Mouse (Mus musculus): ENCODE results near the gene Gas2.
A peak's percentile ranks its signal among the peaks of the same experiment; 100 is the strongest.

Gene Gas2

GRCm38 (mm10) chr7:51964681-51965080, 102.9 kb downstream of the Gas2 start:
- DNase-seq (ENCODE audit: low read depth, low spot score): no peak

- DNase-seq (ENCODE audit: low read depth, low spot score): no peak
Measured at GRCm38 (mm10) chr7:51967581-51967980, 105.8 kb downstream of the Gas2 start.

GRCm38 (mm10) chr7:51969379-51969778, 107.6 kb downstream of the Gas2 start:
- no peak for DNase-seq (ENCODE audit: low read depth, low spot score)

GRCm38 (mm10) chr7:51972252-51972855, 110.5 kb downstream of the Gas2 start:
- peak; percentile 63 for DNase-seq (ENCODE audit: low read depth, low spot score)

GRCm38 (mm10) chr7:51973091-51973490, 111.3 kb downstream of the Gas2 start:
- DNase-seq (ENCODE audit: low read depth, low spot score): no peak

GRCm38 (mm10) chr7:51973526-51973925, 111.7 kb downstream of the Gas2 start:
- DNase-seq (ENCODE audit: low read depth, low spot score): no peak

- DNase-seq (ENCODE audit: low read depth, low spot score): no peak
Measured at GRCm38 (mm10) chr7:51975181-51975580, 113.4 kb downstream of the Gas2 start.

GRCm38 (mm10) chr7:51979271-51979670, 117.5 kb downstream of the Gas2 start:
- DNase-seq (ENCODE audit: low read depth, low spot score): peak; percentile 13

- no peak for DNase-seq (ENCODE audit: low read depth, low spot score)
Measured at GRCm38 (mm10) chr7:51982303-51982702, 120.5 kb downstream of the Gas2 start.

GRCm38 (mm10) chr7:51985763-51986162, 123.9 kb downstream of the Gas2 start:
- no peak for DNase-seq (ENCODE audit: low read depth, low spot score)

GRCm38 (mm10) chr7:51986909-51987308, 125.1 kb downstream of the Gas2 start:
- DNase-seq (ENCODE audit: low read depth, low spot score): no peak

- no peak for DNase-seq (ENCODE audit: low read depth, low spot score)
Measured at GRCm38 (mm10) chr7:51991020-51991419, 129.2 kb downstream of the Gas2 start.

- DNase-seq (ENCODE audit: low read depth, low spot score): peak; percentile 98
Measured at GRCm38 (mm10) chr7:52005511-52006295, 143.9 kb downstream of the Gas2 start, which contains the start of gene Svip. Gene Svip, minus strand, starts transcription at chr7:52006018.

- no peak for DNase-seq (ENCODE audit: low read depth, low spot score)
Measured at GRCm38 (mm10) chr7:52006296-52006630, 144.4 kb downstream of the Gas2 start.

GRCm38 (mm10) chr7:52007138-52007537, 145.3 kb downstream of the Gas2 start:
- DNase-seq (ENCODE audit: low read depth, low spot score): no peak

GRCm38 (mm10) chr7:52013457-52013856, 151.6 kb downstream of the Gas2 start:
- DNase-seq (ENCODE audit: low read depth, low spot score): no peak

GRCm38 (mm10) chr7:52015180-52015579, 153.4 kb downstream of the Gas2 start:
- DNase-seq (ENCODE audit: low read depth, low spot score): peak; percentile 16

GRCm38 (mm10) chr7:52015628-52016027, 153.8 kb downstream of the Gas2 start, which contains the start of gene 1700015G11Rik:
Gene 1700015G11Rik, minus strand, starts transcription at chr7:52015728.
- no peak for DNase-seq (ENCODE audit: low read depth, low spot score)

- no peak for DNase-seq (ENCODE audit: low read depth, low spot score)
Measured at GRCm38 (mm10) chr7:52022039-52022438, 160.2 kb downstream of the Gas2 start.

- no peak for DNase-seq (ENCODE audit: low read depth, low spot score)
Measured at GRCm38 (mm10) chr7:52024050-52024626, 162.3 kb downstream of the Gas2 start.

- DNase-seq (ENCODE audit: low read depth, low spot score): peak; percentile 63
Measured at GRCm38 (mm10) chr7:52037600-52038582, 176.1 kb downstream of the Gas2 start.

Measured in R1 (cell line).